Mouse (Mus musculus) kidney, postnatal 0 days (tissue): Measurements from ENCODE around the gene Gm20388. TPM values are rescaled to one million over a fixed set of nuclear protein-coding genes. Genes with fewer than 3 reads are reported as not detected.

Experiments
- ATAC-seq: fragments of 200-750 bp; cut with Nextera tagmentation; replicated peaks from 2 replicates; pipeline ENCODE4 v1.8.0; 2017; ENCODE audit warnings: low read depth, moderate number of reproducible peaks, moderate TSS enrichment, moderate library complexity; ENCODE audit not compliant: low FRiP score
- DNase-seq: peaks from one replicate; pipeline ENCODE4 v3.0.0-alpha.2; 2016; ENCODE audit warnings: low spot score
- H3K27ac ChIP-seq: fragments of 300-500 bp; sonication (generic); 2 replicates; pipeline ENCODE4 v1.5.1; 2014; ENCODE audit warnings: mild to moderate bottlenecking
- H3K27me3 ChIP-seq: fragments of 300-500 bp; sonication (generic); 2 replicates; pipeline ENCODE4 v1.6.1; 2014; ENCODE audit warnings: low read length, mixed read lengths; ENCODE audit not compliant: insufficient read depth
- H3K36me3 ChIP-seq: fragments of 300-500 bp; sonication (generic); 2 replicates; pipeline ENCODE4 v1.6.1; 2014; ENCODE audit warnings: low read length, mixed read lengths; ENCODE audit not compliant: insufficient read depth
- H3K4me1 ChIP-seq: fragments of 300-500 bp; sonication (generic); replicated peaks from 2 replicates; pipeline ENCODE4 v1.6.1; 2014; ENCODE audit warnings: antibody characterized with exemption, low read length, mixed read lengths; ENCODE audit not compliant: insufficient read depth
- H3K4me2 ChIP-seq: fragments of 300-500 bp; sonication (generic); 2 replicates; pipeline ENCODE4 v1.6.1; 2014; ENCODE audit warnings: mild to moderate bottlenecking, low read length, moderate library complexity, mixed read lengths
- H3K4me3 ChIP-seq: fragments of 300-500 bp; sonication (generic); replicated peaks from 2 replicates; pipeline ENCODE4 v1.5.1; 2014; ENCODE audit warnings: low read depth, low read length
- H3K9ac ChIP-seq: fragments of 300-500 bp; sonication (generic); 2 replicates; pipeline ENCODE4 v1.6.1; 2014; ENCODE audit warnings: low read depth, low read length
- H3K9me3 ChIP-seq: fragments of 300-500 bp; sonication (generic); replicated peaks from 2 replicates; pipeline ENCODE4 v1.6.1; 2016; ENCODE audit warnings: low read length, inconsistent platforms, mixed read lengths
- CTCF ChIP-seq: IDR thresholded peaks from 2 replicates; pipeline ENCODE4 v1.5.1; 2016; ENCODE audit warnings: antibody characterized with exemption, low read depth, mild to moderate bottlenecking, moderate library complexity
- WGBS: fragments of 180-500 bp; shearing (Covaris S2); extraction: QIAGEN DNeasy Blood & Tissue Kit; methylation state at CpG from one replicate; pipeline ENCODE4 v1.1.7; 2014; 5-methylcytosine and 5-hydroxymethylcytosine counted together
- polyA plus RNA-seq: library from polyadenylated mRNA; unstranded; fragments of >200 nt; fragmentation: Nextera tagmentation; extraction: Ambion mirVana; gene quantifications from 2 replicates; pipeline ENCODE4 v1.2.1, GENCODE M21; 2015

Gene Gm20388
- polyA plus RNA-seq, 1 experiment from 2014 or later: not detected

GRCm38 (mm10) chr8:121870190-121870589 is 1959.5 kb downstream of the Gm20388 start:
- Histone ChIP-seq H3K27me3 (no peaks in the 10 kb centered on the region), H3K9me3 (no peaks in the 10 kb centered on the region), H3K9ac (no peak overlapping the region), H3K4me1 (peaks cover 8% of the 10 kb centered on the region; the same call in 1 of the 2 replicates), H3K4me3 (no peak overlapping the region), H3K27ac (no peak overlapping the region), H3K36me3 (no peaks in the 10 kb centered on the region), H3K4me2 (no peak overlapping the region)
- DNase-seq (no peak), ATAC-seq (no peak)
- 87% methylated on average over 2 of the region's 2 CpGs for WGBS
- no peak for TF ChIP-seq CTCF

DNA sequence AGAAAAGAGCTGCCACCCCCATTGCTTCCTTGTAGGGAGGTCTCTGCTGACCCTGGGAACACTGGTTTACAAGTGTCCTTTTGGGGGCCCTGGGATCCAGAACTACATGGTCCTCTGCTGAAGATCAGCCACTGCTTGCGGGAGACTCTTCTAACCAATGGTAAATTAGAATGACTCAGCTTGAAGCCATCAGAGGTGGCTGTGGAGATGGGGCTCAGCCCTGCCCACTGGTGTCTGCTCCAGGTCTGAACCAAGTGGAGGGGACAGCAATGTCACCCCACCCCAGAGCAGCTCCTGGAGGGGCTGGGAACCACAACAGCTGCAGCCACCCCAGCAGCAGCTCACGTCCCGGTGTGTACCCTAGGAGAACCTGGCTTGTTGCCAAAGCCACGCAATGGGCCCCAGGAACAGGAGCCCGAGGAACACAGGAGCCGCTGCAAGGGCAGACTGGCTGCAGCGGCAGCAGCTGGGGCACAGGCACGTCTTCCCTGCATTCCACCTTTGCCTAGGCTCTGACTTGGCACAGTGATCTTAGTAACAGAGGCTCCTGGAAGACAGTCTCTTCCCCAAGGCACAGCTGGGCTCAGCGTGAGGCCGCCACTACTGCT is 1961.3 kb downstream of the Gm20388 start:
- H3K27me3 ChIP-seq: no peaks in the 10 kb centered on the region
- H3K4me2 ChIP-seq: no peak overlapping the region
- H3K27ac ChIP-seq: no peak overlapping the region
- DNase-seq: no peak
- WGBS: 27% methylated on average over 10 of the region's 10 CpGs
- H3K36me3 ChIP-seq: no peaks in the 10 kb centered on the region
- peaks cover 12% of the 10 kb centered on the region; the same call in 1 of the 2 replicates for H3K4me1 ChIP-seq
- no peak overlapping the region for H3K4me3 ChIP-seq
- no peak for ATAC-seq
- no peak for TF ChIP-seq CTCF
- H3K9ac ChIP-seq: no peak overlapping the region
- no peaks in the 10 kb centered on the region for H3K9me3 ChIP-seq

- no peak overlapping the region for H3K27ac ChIP-seq
- no peak overlapping the region for H3K9ac ChIP-seq
- H3K36me3 ChIP-seq: no peaks in the 10 kb centered on the region
- DNase-seq: peak; percentile 92
- no peaks in the 10 kb centered on the region for H3K27me3 ChIP-seq
- H3K4me2 ChIP-seq: no peak overlapping the region
- peaks cover 12% of the 10 kb centered on the region; the same call in 1 of the 2 replicates for H3K4me1 ChIP-seq
- H3K4me3 ChIP-seq: no peak overlapping the region
- TF ChIP-seq CTCF: peak; percentile 95
- no peaks in the 10 kb centered on the region for H3K9me3 ChIP-seq
- peak; percentile 45 for ATAC-seq
- WGBS: 40% methylated on average over 9 of the region's 9 CpGs
These were observed 1963.4 kb downstream of the Gm20388 start for GRCm38 (mm10) chr8:121874031-121874430.

DNA sequence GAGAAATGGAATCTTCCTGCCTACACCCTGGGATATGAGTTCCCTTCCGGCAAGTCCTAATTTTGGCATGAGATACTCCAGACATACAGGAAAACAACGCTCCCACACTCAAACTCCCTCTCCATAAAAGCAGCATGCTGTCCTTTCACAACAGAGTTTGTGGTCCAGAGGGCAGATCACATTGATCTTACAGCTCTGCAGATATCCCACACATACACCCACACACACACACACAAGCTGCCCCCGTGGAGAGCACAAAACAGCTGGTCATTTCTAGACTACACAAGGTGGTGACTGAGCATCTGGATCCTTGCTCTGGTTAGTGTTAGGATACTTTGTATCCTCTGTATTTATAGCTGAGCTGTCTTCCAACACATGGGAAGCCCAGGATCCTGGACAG is 1964.4 kb downstream of the Gm20388 start:
- 36% methylated on average over 3 of the region's 3 CpGs for WGBS
- H3K4me2 ChIP-seq: no peak overlapping the region
- no peak overlapping the region for H3K4me3 ChIP-seq
- no peak overlapping the region for H3K9ac ChIP-seq
- no peak for ATAC-seq
- peak overlapping the region; percentile 36; the same call in 1 of the 2 replicates for H3K27ac ChIP-seq
- no peak for TF ChIP-seq CTCF
- peaks cover 12% of the 10 kb centered on the region; the same call in 1 of the 2 replicates for H3K4me1 ChIP-seq
- no peaks in the 10 kb centered on the region for H3K36me3 ChIP-seq
- H3K27me3 ChIP-seq: no peaks in the 10 kb centered on the region
- DNase-seq: peak; percentile 61
- no peaks in the 10 kb centered on the region for H3K9me3 ChIP-seq

DNA sequence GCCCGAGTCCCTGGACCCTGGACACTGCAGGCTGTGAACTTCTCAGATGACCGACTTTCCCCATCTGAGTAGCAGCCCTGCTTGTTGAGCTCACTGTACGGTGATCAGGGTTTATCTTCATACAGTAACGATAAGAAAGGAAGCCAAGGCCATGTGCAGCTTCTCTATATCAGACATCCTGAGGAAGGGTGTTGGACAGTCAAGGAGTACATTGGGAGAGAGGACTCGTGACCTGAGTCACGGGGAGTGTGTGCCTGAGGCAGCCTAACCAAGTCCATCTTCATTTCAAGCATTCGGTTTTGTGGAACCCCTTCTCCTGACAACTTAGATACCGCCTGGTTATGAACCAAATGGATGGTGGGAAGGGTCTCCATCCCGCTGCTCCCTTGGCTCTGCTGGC is 1964.9 kb downstream of the Gm20388 start:
- WGBS: 62% methylated on average over 9 of the region's 9 CpGs
- Histone ChIP-seq H3K4me2 (no peak overlapping the region), H3K4me3 (no peak overlapping the region), H3K4me1 (peaks cover 12% of the 10 kb centered on the region; the same call in 1 of the 2 replicates), H3K9me3 (no peaks in the 10 kb centered on the region), H3K27me3 (no peaks in the 10 kb centered on the region), H3K9ac (no peak overlapping the region), H3K36me3 (no peaks in the 10 kb centered on the region), H3K27ac (peak overlapping the region; percentile 36; the same call in 1 of the 2 replicates)
- TF ChIP-seq CTCF: no peak
- peak; percentile 13 for DNase-seq
- ATAC-seq: no peak

DNA sequence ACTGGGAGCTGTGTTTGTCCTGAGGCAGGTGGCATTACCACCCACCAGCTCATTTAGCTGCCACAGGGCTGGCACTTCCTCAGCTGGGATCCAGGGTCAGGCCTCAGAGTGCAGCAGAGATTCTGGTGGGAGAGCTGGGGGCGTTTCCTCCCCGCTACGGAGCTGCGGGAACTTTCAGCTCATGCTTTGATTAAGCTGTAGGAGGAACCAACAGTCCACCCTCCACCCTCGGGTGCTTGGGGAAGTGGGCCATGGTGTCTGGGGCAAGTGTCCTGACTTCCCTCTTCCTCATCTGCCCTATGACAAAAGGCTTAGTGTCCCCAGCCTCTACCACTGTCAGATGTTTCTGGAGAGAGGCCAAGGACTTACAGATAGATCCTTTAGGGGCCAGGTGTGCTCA is 1966.6 kb downstream of the Gm20388 start:
- no peak for ATAC-seq
- WGBS: 22% methylated on average over 5 of the region's 5 CpGs
- peaks cover 12% of the 10 kb centered on the region; the same call in 1 of the 2 replicates for H3K4me1 ChIP-seq

More for the DNA sequence above, 1966.6 kb downstream of the Gm20388 start:
- no peak for TF ChIP-seq CTCF
- H3K4me2 ChIP-seq: no peak overlapping the region
- H3K27ac ChIP-seq: no peak overlapping the region
- H3K9ac ChIP-seq: no peak overlapping the region
- DNase-seq: no peak
- no peak overlapping the region for H3K4me3 ChIP-seq
- no peaks in the 10 kb centered on the region for H3K27me3 ChIP-seq
- no peaks in the 10 kb centered on the region for H3K9me3 ChIP-seq
- 0 out of 2 replicates have a peak, but pooled peaks cover 3% of the 10 kb centered on the region for H3K36me3 ChIP-seq
